Mouse (Mus musculus): Measurements from ENCODE around the gene Dgkd. TPM values are rescaled to one million over a fixed set of nuclear protein-coding genes. Genes with fewer than 3 reads are reported as not detected.

Gene Dgkd
- total RNA-seq, 2 experiments from 2014 or later = 48.4 to 50.2 TPM

GRCm38 (mm10) chr1:87879494-87880325 is 26.6 kb downstream of the Dgkd start:
- peak; percentile 38 to 71 for DNase-seq (ENCODE audit: low spot score in 2 of 2)

GRCm38 (mm10) chr1:87880326-87880627 is 27.2 kb downstream of the Dgkd start:
- DNase-seq (ENCODE audit: low spot score in 2 of 2) = no peak

- DNase-seq (ENCODE audit: low spot score in 2 of 2) = no peak
These were observed 27.8 kb downstream of the Dgkd start for GRCm38 (mm10) chr1:87880856-87881255.

- DNase-seq (ENCODE audit: low spot score in 2 of 2) = no peak
These were observed 28.6 kb downstream of the Dgkd start for GRCm38 (mm10) chr1:87881726-87882125.

GRCm38 (mm10) chr1:87882554-87882953 is 29.5 kb downstream of the Dgkd start:
- no peak for DNase-seq (ENCODE audit: low spot score in 2 of 2)

GRCm38 (mm10) chr1:87890960-87891359 is 37.9 kb downstream of the Dgkd start:
- DNase-seq (ENCODE audit: low spot score in 2 of 2) = no peak

- DNase-seq (ENCODE audit: low spot score in 2 of 2) = no peak
These were observed 38.5 kb downstream of the Dgkd start for GRCm38 (mm10) chr1:87891634-87892033.

GRCm38 (mm10) chr1:87892499-87892898 is 39.4 kb downstream of the Dgkd start:
- DNase-seq (ENCODE audit: low spot score in 2 of 2) = no peak

GRCm38 (mm10) chr1:87893414-87893813 is 40.3 kb downstream of the Dgkd start:
- no peak for DNase-seq (ENCODE audit: low spot score in 2 of 2)

- DNase-seq (ENCODE audit: low spot score in 2 of 2) = no peak
These were observed 43.8 kb downstream of the Dgkd start for GRCm38 (mm10) chr1:87896921-87897320.

- DNase-seq (ENCODE audit: low spot score in 2 of 2) = no peak
These were observed 46.6 kb downstream of the Dgkd start for GRCm38 (mm10) chr1:87899701-87900100.

- no peak for DNase-seq (ENCODE audit: low spot score in 2 of 2)
These were observed 47.9 kb downstream of the Dgkd start for GRCm38 (mm10) chr1:87900979-87901378.

- no peak for DNase-seq (ENCODE audit: low spot score in 2 of 2)
These were observed 49.1 kb downstream of the Dgkd start for GRCm38 (mm10) chr1:87902186-87902585.

GRCm38 (mm10) chr1:87906361-87906956 is 53.4 kb downstream of the Dgkd start:
- DNase-seq (ENCODE audit: low spot score in 2 of 2) = no peak

GRCm38 (mm10) chr1:87908006-87908405 is 54.9 kb downstream of the Dgkd start:
- no peak for DNase-seq (ENCODE audit: low spot score in 2 of 2)

- no peak for DNase-seq (ENCODE audit: low spot score in 2 of 2)
These were observed 55.6 kb downstream of the Dgkd start for GRCm38 (mm10) chr1:87908736-87909135.

GRCm38 (mm10) chr1:87909565-87909964 is 56.5 kb downstream of the Dgkd start:
- DNase-seq (ENCODE audit: low spot score in 2 of 2) = no peak

- DNase-seq (ENCODE audit: low spot score in 2 of 2) = no peak
These were observed 57.3 kb downstream of the Dgkd start for GRCm38 (mm10) chr1:87910428-87910827.

GRCm38 (mm10) chr1:87913356-87913755 is 60.3 kb downstream of the Dgkd start:
- DNase-seq (ENCODE audit: low spot score in 2 of 2) = no peak

GRCm38 (mm10) chr1:87917361-87917760 is 64.3 kb downstream of the Dgkd start:
- no peak for DNase-seq (ENCODE audit: low spot score in 2 of 2)

- no peak for DNase-seq (ENCODE audit: low spot score in 2 of 2)
These were observed 65.0 kb downstream of the Dgkd start for GRCm38 (mm10) chr1:87918061-87918460.

- DNase-seq (ENCODE audit: low spot score in 2 of 2) = no peak
These were observed 67.0 kb downstream of the Dgkd start for GRCm38 (mm10) chr1:87920056-87920614.

GRCm38 (mm10) chr1:87922666-87923065 is 69.6 kb downstream of the Dgkd start:
- DNase-seq (ENCODE audit: low spot score in 2 of 2) = peak in 1 of 2 experiments; percentile 38

Measured in gastrocnemius, postnatal 4 days (tissue).